Mouse (Mus musculus) G1E (cell line): ENCODE measurements at regions not wholly inside any gene's neighbourhood (a gene's known extent, or its start where the extent isn't known, plus 50 kb on each side); places are given as distances from the start of the nearest gene placed in this dataset.

Experiments
- ATAC-seq: 2 replicates; pipeline ENCODE4 v1.8.0; 2016; ENCODE audit warnings: mild to moderate bottlenecking; ENCODE audit not compliant: insufficient number of reproducible peaks, poor library complexity, low FRiP score, severe bottlenecking; ENCODE audit errors: extremely low read depth
- DNase-seq: peaks from one replicate; pipeline ENCODE4 v3.0.0; 2012; ENCODE audit warnings: low spot score
- H3K27me3 ChIP-seq: 2 replicates; pipeline ENCODE4 v1.6.1; 2012; ENCODE audit warnings: mild to moderate bottlenecking, low read length, inconsistent platforms; ENCODE audit not compliant: insufficient read depth
- H3K36me3 ChIP-seq: replicated peaks from 2 replicates; pipeline ENCODE3; 2012; ENCODE audit warnings: mild to moderate bottlenecking, inconsistent platforms
- H3K4me1 ChIP-seq: 2 replicates; pipeline ENCODE4 v1.6.1; 2012; ENCODE audit warnings: low read depth, low read length, inconsistent platforms, mixed read lengths; ENCODE audit not compliant: insufficient read depth
- H3K4me3 ChIP-seq: 2 replicates; pipeline ENCODE4 v1.5.1; 2012; ENCODE audit warnings: low read depth, mild to moderate bottlenecking, inconsistent platforms, low read length, moderate library complexity, mixed read lengths
- H3K9me3 ChIP-seq: replicated peaks from 2 replicates; pipeline ENCODE4 v1.6.1; 2012; ENCODE audit warnings: inconsistent platforms
- CTCF ChIP-seq: IDR thresholded peaks from 2 replicates; pipeline ENCODE4 v1.5.1; 2012; ENCODE audit warnings: low read depth, low read length, inconsistent platforms, mixed read lengths
- GATA1 ChIP-seq: IDR thresholded peaks from 2 replicates; pipeline ENCODE4 v1.6.1; 2012; ENCODE audit warnings: borderline replicate concordance, low read length, inconsistent platforms, mixed read lengths
- GATA2 ChIP-seq: IDR thresholded peaks from 2 replicates; pipeline ENCODE4 v1.6.1; 2012; ENCODE audit warnings: low read depth, low read length, inconsistent platforms, borderline replicate concordance
- POLR2AphosphoS5 ChIP-seq: IDR thresholded peaks from 2 replicates; pipeline ENCODE4 v1.6.1; 2012; ENCODE audit warnings: low read depth, low read length, inconsistent platforms; ENCODE audit not compliant: insufficient replicate concordance
- TAL1 ChIP-seq: conservative IDR thresholded peaks from 2 replicates; pipeline ENCODE4 v1.6.1; 2012; ENCODE audit warnings: low read depth, low read length, inconsistent platforms, mixed read lengths

GRCm38 (mm10) chr15:31768959-31769844, 167.6 kb downstream of the Fam173b start:
- DNase-seq (no peak), ATAC-seq (no peak)
- Histone ChIP-seq H3K4me3 (no peak overlapping the region), H3K27me3 (no peaks in the 10 kb centered on the region; the same call in 1 of the 2 replicates), H3K9me3 (no peaks in the 10 kb centered on the region), H3K36me3 (no peaks in the 10 kb centered on the region), H3K4me1 (no peaks in the 10 kb centered on the region)
- TF ChIP-seq GATA1 (no peak), CTCF (no peak), TAL1 (no peak), GATA2 (no peak), POLR2AphosphoS5 (no peak)

- Histone ChIP-seq H3K36me3 (no peaks in the 10 kb centered on the region), H3K4me1 (no peaks in the 10 kb centered on the region), H3K4me3 (no peak overlapping the region), H3K27me3 (no peaks in the 10 kb centered on the region), H3K9me3 (peaks cover 2% of the 10 kb centered on the region)
- TF ChIP-seq TAL1 = no peak
- TF ChIP-seq CTCF = no peak
- TF ChIP-seq GATA2 = no peak
- TF ChIP-seq GATA1 = no peak
- TF ChIP-seq POLR2AphosphoS5 = no peak
- ATAC-seq (no peak), DNase-seq (no peak)
Observed at GRCm38 (mm10) chr15:31783081-31783480, 181.4 kb downstream of the Fam173b start.

DNA sequence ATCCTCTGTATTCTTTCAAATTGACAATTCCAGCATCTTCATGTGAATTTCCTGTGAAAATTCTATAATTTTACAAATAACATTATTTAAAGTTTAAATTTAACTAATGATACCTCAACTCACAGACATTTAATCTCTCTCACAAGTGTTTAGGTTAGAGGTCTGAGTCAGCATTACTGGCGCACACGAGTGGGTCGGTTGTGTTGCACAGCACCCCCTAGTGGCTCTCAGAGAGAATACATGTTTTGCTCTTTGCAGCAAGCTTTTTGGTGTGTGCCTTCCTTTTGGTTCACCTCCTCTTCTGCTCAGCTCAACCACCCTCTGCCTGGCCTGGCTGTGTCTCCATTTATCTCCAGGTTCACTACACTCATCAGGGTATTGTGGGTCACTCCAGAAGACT, 183.4 kb downstream of the Fam173b start:
- H3K9me3 ChIP-seq = peaks cover 2% of the 10 kb centered on the region
- H3K27me3 ChIP-seq = no peaks in the 10 kb centered on the region
- DNase-seq (no peak), ATAC-seq (no peak)
- H3K4me1 ChIP-seq = no peaks in the 10 kb centered on the region
- H3K4me3 ChIP-seq = no peak overlapping the region
- no peak for TF ChIP-seq GATA2
- no peak for TF ChIP-seq POLR2AphosphoS5
- TF ChIP-seq CTCF = peak; percentile 35; the same call in 1 of the 2 replicates
- no peak for TF ChIP-seq GATA1
- no peaks in the 10 kb centered on the region for H3K36me3 ChIP-seq

DNA sequence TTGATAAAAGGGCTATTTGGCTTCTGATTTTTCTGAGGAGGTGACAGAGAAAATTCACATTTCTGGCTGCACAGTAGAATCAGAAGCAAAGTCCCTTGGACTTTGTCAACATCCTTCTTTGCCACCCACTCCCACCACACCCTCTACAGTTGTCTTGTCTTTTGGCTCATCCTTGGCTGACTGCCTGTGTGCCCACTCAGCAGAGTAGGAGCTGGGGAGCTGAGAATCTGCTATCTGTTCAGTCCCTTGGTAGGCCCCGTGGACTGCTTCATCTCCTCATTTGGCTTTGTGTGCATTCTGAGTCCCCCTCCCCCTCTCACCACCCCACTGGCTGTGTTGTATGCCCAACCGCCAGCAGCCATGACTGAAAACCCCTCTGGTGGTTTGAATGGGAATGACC, 197.2 kb downstream of the Fam173b start:
- DNase-seq = no peak
- H3K4me1 ChIP-seq = no peaks in the 10 kb centered on the region
- H3K36me3 ChIP-seq = no peaks in the 10 kb centered on the region
- TF ChIP-seq CTCF (no peak), POLR2AphosphoS5 (no peak), GATA2 (no peak), GATA1 (no peak), TAL1 (no peak)
- no peak for ATAC-seq
- H3K4me3 ChIP-seq = no peak overlapping the region
- H3K9me3 ChIP-seq = no peaks in the 10 kb centered on the region
- H3K27me3 ChIP-seq = no peaks in the 10 kb centered on the region

DNA sequence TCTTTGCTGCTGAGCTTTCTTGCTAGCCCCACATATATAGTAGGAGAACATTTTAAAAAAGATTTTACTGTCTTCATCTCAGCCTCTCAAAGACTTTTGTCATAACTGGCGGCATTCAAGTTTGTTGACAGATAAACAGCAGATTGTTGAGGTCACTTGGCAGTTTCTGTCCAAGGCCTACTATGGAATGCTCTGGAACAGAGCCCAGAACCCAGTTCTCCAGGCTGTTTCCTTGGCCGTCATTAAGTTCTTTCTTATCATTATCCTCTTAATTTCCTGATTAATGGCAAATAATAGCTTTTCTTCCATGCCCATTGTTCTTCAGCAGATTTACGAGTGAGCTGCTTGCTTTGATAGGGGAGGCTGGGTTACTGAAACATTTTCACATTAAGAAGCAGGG, 203.9 kb downstream of the Fam173b start:
- no peaks in the 10 kb centered on the region for H3K36me3 ChIP-seq
- DNase-seq (no peak), ATAC-seq (no peak)
- H3K4me3 ChIP-seq = no peak overlapping the region
- no peaks in the 10 kb centered on the region for H3K4me1 ChIP-seq
- no peaks in the 10 kb centered on the region for H3K27me3 ChIP-seq
- H3K9me3 ChIP-seq = no peaks in the 10 kb centered on the region
- no peak for TF ChIP-seq CTCF
- no peak for TF ChIP-seq GATA2
- TF ChIP-seq GATA1 = no peak
- no peak for TF ChIP-seq POLR2AphosphoS5
- no peak for TF ChIP-seq TAL1

DNA sequence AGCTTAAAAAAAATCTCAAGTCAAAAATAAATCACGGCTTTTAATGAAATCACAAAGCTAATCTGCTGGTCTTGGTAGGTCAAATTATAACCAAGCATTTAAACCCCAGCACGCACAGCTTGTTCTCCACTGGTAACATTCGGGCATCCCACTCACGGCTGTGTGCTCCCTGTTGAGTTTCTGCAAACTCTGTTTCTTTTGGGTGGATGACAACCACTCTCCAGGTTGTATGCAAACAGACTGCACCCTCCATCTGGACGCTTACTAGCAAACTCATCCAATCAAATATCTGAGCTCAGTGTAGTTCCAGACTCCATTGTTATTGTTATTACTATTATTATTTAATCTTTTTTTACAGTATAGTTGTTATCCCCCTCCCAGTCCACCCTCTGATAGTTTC, 213.9 kb downstream of the Fam173b start:
- no peaks in the 10 kb centered on the region for H3K4me1 ChIP-seq
- H3K4me3 ChIP-seq = no peak overlapping the region
- no peaks in the 10 kb centered on the region for H3K9me3 ChIP-seq

DNA sequence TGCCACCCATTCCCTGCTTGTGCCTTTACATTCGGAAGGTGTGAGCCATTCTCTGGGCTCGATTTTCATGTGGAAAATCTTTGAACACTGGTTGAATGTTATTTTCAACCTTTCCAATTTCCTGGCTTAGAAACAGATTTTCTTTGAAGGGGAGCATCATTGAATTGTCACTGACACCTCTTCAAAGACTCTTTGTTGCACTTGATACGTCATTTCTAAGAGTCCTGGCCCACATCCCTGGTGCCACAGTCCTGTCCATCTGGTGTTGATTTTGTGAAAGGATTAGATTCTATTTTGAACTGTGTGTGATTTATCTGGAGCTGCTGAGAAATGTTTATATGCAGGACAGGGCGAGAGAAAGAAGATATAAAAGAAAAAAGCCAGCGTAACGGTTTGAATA, 217.6 kb downstream of the Fam173b start:
- H3K36me3 ChIP-seq = no peaks in the 10 kb centered on the region
- ATAC-seq (no peak), DNase-seq (no peak)
- no peak for TF ChIP-seq TAL1
- TF ChIP-seq POLR2AphosphoS5 = no peak
- no peaks in the 10 kb centered on the region for H3K4me1 ChIP-seq
- no peaks in the 10 kb centered on the region for H3K27me3 ChIP-seq
- H3K9me3 ChIP-seq = no peaks in the 10 kb centered on the region
- H3K4me3 ChIP-seq = no peak overlapping the region

More for the DNA sequence above, 213.9 kb downstream of the Fam173b start:
- H3K27me3 ChIP-seq = no peaks in the 10 kb centered on the region
- TF ChIP-seq TAL1 = no peak
- DNase-seq (no peak), ATAC-seq (no peak)
- no peaks in the 10 kb centered on the region for H3K36me3 ChIP-seq
